Mouse (Mus musculus) G1E (cell line): ENCODE measurements at regions not wholly inside any gene's neighbourhood (a gene's known extent, or its start where the extent isn't known, plus 50 kb on each side); places are given as distances from the start of the nearest gene placed in this dataset.

Experiments used
- CTCF ChIP-seq: IDR thresholded peaks from 2 replicates; pipeline ENCODE4 v1.5.1; 2012; ENCODE audit warnings: low read depth, low read length, inconsistent platforms, mixed read lengths
- GATA1 ChIP-seq: IDR thresholded peaks from 2 replicates; pipeline ENCODE4 v1.6.1; 2012; ENCODE audit warnings: borderline replicate concordance, low read length, inconsistent platforms, mixed read lengths
- GATA2 ChIP-seq: IDR thresholded peaks from 2 replicates; pipeline ENCODE4 v1.6.1; 2012; ENCODE audit warnings: low read depth, low read length, inconsistent platforms, borderline replicate concordance
- POLR2AphosphoS5 ChIP-seq: IDR thresholded peaks from 2 replicates; pipeline ENCODE4 v1.6.1; 2012; ENCODE audit warnings: low read depth, low read length, inconsistent platforms; ENCODE audit not compliant: insufficient replicate concordance
- TAL1 ChIP-seq: conservative IDR thresholded peaks from 2 replicates; pipeline ENCODE4 v1.6.1; 2012; ENCODE audit warnings: low read depth, low read length, inconsistent platforms, mixed read lengths

DNA sequence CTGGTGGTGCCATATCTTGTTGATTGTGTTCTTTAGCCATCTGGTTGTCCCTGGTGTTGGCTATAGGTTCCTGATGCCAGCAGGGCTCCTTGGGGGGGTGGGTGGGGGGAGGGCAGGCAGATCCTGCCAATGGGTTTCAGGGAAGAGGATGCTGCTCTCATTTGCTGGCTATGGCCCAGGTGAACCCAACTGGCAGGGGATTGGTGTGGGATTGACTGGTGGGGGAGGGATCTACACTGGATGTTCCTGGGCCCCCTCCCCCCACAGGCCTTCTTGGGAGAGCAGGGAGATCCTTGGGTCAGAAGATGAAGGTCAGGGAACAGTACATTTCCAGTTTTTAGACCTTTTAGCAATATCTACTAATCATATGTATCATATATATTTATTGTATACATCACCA, 86.1 kb downstream of the E030025P04Rik start:
- TF ChIP-seq CTCF, result no peak
- TF ChIP-seq TAL1, result no peak
- no peak for TF ChIP-seq GATA1
- no peak for TF ChIP-seq POLR2AphosphoS5
- no peak for TF ChIP-seq GATA2
